Mouse (Mus musculus): ENCODE data around the gene Apobec2. TPM values are rescaled to one million over a fixed set of nuclear protein-coding genes. Genes with fewer than 3 reads are reported as not detected.
A peak's percentile ranks its signal among the peaks of the same experiment; 100 is the strongest.

Apobec2 gene
- polyA plus RNA-seq, 1 experiment from 2014 or later: 31.0 TPM

GRCm38 (mm10) chr17:48407910-48408525 is 24.7 kb downstream of the Apobec2 start:
- WGBS: 2% methylated on average over 8 of the region's 8 CpGs
- H3K4me2 ChIP-seq (ENCODE audit: low read depth, low read length): peak overlapping the region; percentile 92

GRCm38 (mm10) chr17:48407154-48407553 is 25.6 kb downstream of the Apobec2 start:
- H3K4me1 ChIP-seq (ENCODE audit: control insufficient read depth, insufficient read depth, low read length): peaks cover 30% of the 10 kb centered on the region
- H3K4me2 ChIP-seq (ENCODE audit: low read depth, low read length): peak overlapping the region; percentile 92; the same call in 1 of the 2 replicates
- WGBS: 86% methylated on average over 4 of the region's 4 CpGs
- no peak for ATAC-seq (ENCODE audit: insufficient read depth, low FRiP score)
- H3K27ac ChIP-seq (ENCODE audit: low read length): no peak overlapping the region
- H3K9me3 ChIP-seq (replicated peaks; ENCODE audit: control insufficient read depth, low read length): no peaks in the 10 kb centered on the region
- no peak overlapping the region for H3K9ac ChIP-seq (ENCODE audit: low read length)
- H3K36me3 ChIP-seq (ENCODE audit: control insufficient read depth, insufficient read depth, low read length): no peaks in the 10 kb centered on the region
- H3K4me3 ChIP-seq (replicated peaks; ENCODE audit: low read length): no peak overlapping the region
- no peaks in the 10 kb centered on the region for H3K27me3 ChIP-seq (ENCODE audit: control insufficient read depth, insufficient read depth, low read length)

More at GRCm38 (mm10) chr17:48407910-48408525, 24.7 kb downstream of the Apobec2 start:
- Histone ChIP-seq H3K36me3 (ENCODE audit: control insufficient read depth, insufficient read depth, low read length) (no peaks in the 10 kb centered on the region), H3K4me1 (ENCODE audit: control insufficient read depth, insufficient read depth, low read length) (peaks cover 31% of the 10 kb centered on the region), H3K27me3 (ENCODE audit: control insufficient read depth, insufficient read depth, low read length) (no peaks in the 10 kb centered on the region), H3K4me3 (replicated peaks; ENCODE audit: low read length) (peak overlapping the region; percentile 94), H3K27ac (ENCODE audit: low read length) (peak overlapping the region; percentile 100), H3K9ac (ENCODE audit: low read length) (peak overlapping the region; percentile 99), H3K9me3 (replicated peaks; ENCODE audit: control insufficient read depth, low read length) (no peaks in the 10 kb centered on the region)
- no peak for ATAC-seq (ENCODE audit: insufficient read depth, low FRiP score)

- no peaks in the 10 kb centered on the region for H3K27me3 ChIP-seq (ENCODE audit: control insufficient read depth, insufficient read depth, low read length)
- H3K27ac ChIP-seq (ENCODE audit: low read length): no peak overlapping the region
- H3K36me3 ChIP-seq (ENCODE audit: control insufficient read depth, insufficient read depth, low read length): peaks cover 6% of the 10 kb centered on the region; the same call in 1 of the 2 replicates
- H3K9ac ChIP-seq (ENCODE audit: low read length): no peak overlapping the region
- H3K4me3 ChIP-seq (replicated peaks; ENCODE audit: low read length): no peak overlapping the region
- WGBS: 76% methylated on average over 1 of the region's 1 CpGs
- no peaks in the 10 kb centered on the region for H3K9me3 ChIP-seq (replicated peaks; ENCODE audit: control insufficient read depth, low read length)
- H3K4me2 ChIP-seq (ENCODE audit: low read depth, low read length): no peak overlapping the region
- no peak for ATAC-seq (ENCODE audit: insufficient read depth, low FRiP score)
- peaks cover 22% of the 10 kb centered on the region for H3K4me1 ChIP-seq (ENCODE audit: control insufficient read depth, insufficient read depth, low read length)
Observed at GRCm38 (mm10) chr17:48404706-48405105, 28.0 kb downstream of the Apobec2 start.

DNA sequence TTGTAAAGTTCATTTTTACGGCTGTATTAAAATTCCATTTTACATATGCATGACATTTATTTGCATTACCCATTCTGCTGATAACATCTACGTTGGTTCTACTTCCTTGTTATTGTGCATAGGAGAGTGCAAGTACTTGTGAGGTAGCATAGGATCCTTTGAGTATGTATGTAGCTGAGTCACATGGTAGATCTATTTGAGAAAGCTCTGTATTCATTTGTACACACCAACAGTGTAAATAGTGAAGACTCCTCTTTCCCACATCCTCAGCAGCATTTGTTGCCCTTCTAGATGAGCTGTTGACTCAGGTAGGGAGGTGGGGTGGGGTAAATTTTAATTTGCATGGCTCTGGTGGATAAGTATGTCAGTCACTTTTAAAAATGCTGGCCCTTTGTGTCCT is 28.9 kb downstream of the Apobec2 start:
- no peak for ATAC-seq (ENCODE audit: insufficient read depth, low FRiP score)
- no peaks in the 10 kb centered on the region for H3K27me3 ChIP-seq (ENCODE audit: control insufficient read depth, insufficient read depth, low read length)
- no peak overlapping the region for H3K4me2 ChIP-seq (ENCODE audit: low read depth, low read length)
- peak overlapping the region; percentile 42 for H3K27ac ChIP-seq (ENCODE audit: low read length)
- H3K9ac ChIP-seq (ENCODE audit: low read length): no peak overlapping the region
- peaks cover 22% of the 10 kb centered on the region for H3K4me1 ChIP-seq (ENCODE audit: control insufficient read depth, insufficient read depth, low read length)
- no peaks in the 10 kb centered on the region for H3K9me3 ChIP-seq (replicated peaks; ENCODE audit: control insufficient read depth, low read length)
- no peak overlapping the region for H3K4me3 ChIP-seq (replicated peaks; ENCODE audit: low read length)
- peaks cover 7% of the 10 kb centered on the region; the same call in 1 of the 2 replicates for H3K36me3 ChIP-seq (ENCODE audit: control insufficient read depth, insufficient read depth, low read length)
- WGBS: 76% methylated on average over 2 of the region's 2 CpGs

GRCm38 (mm10) chr17:48402751-48403150 is 30.0 kb downstream of the Apobec2 start:
- no peak for ATAC-seq (ENCODE audit: insufficient read depth, low FRiP score)
- Histone ChIP-seq H3K27me3 (ENCODE audit: control insufficient read depth, insufficient read depth, low read length) (no peaks in the 10 kb centered on the region), H3K4me3 (replicated peaks; ENCODE audit: low read length) (no peak overlapping the region), H3K27ac (ENCODE audit: low read length) (no peak overlapping the region), H3K9ac (ENCODE audit: low read length) (no peak overlapping the region), H3K9me3 (replicated peaks; ENCODE audit: control insufficient read depth, low read length) (no peaks in the 10 kb centered on the region), H3K4me1 (ENCODE audit: control insufficient read depth, insufficient read depth, low read length) (peaks cover 13% of the 10 kb centered on the region), H3K36me3 (ENCODE audit: control insufficient read depth, insufficient read depth, low read length) (peaks cover 9% of the 10 kb centered on the region; the same call in 1 of the 2 replicates), H3K4me2 (ENCODE audit: low read depth, low read length) (no peak overlapping the region)
- WGBS: 92% methylated on average over 3 of the region's 3 CpGs

- Histone ChIP-seq H3K4me2 (ENCODE audit: low read depth, low read length) (no peak overlapping the region), H3K4me3 (replicated peaks; ENCODE audit: low read length) (no peak overlapping the region), H3K9ac (ENCODE audit: low read length) (no peak overlapping the region), H3K9me3 (replicated peaks; ENCODE audit: control insufficient read depth, low read length) (no peaks in the 10 kb centered on the region), H3K27me3 (ENCODE audit: control insufficient read depth, insufficient read depth, low read length) (no peaks in the 10 kb centered on the region), H3K4me1 (ENCODE audit: control insufficient read depth, insufficient read depth, low read length) (peaks cover 4% of the 10 kb centered on the region; the same call in 1 of the 2 replicates), H3K36me3 (ENCODE audit: control insufficient read depth, insufficient read depth, low read length) (peaks cover 12% of the 10 kb centered on the region; the same call in 1 of the 2 replicates), H3K27ac (ENCODE audit: low read length) (no peak overlapping the region)
- 79% methylated on average over 4 of the region's 4 CpGs for WGBS
- ATAC-seq (ENCODE audit: insufficient read depth, low FRiP score): no peak
Observed at GRCm38 (mm10) chr17:48401710-48402109, 31.0 kb downstream of the Apobec2 start.

- Histone ChIP-seq H3K9ac (ENCODE audit: low read length) (no peak overlapping the region), H3K36me3 (ENCODE audit: control insufficient read depth, insufficient read depth, low read length) (peaks cover 54% of the 10 kb centered on the region), H3K9me3 (replicated peaks; ENCODE audit: control insufficient read depth, low read length) (no peaks in the 10 kb centered on the region), H3K27me3 (ENCODE audit: control insufficient read depth, insufficient read depth, low read length) (no peaks in the 10 kb centered on the region), H3K4me3 (replicated peaks; ENCODE audit: low read length) (no peak overlapping the region), H3K27ac (ENCODE audit: low read length) (no peak overlapping the region), H3K4me2 (ENCODE audit: low read depth, low read length) (no peak overlapping the region), H3K4me1 (ENCODE audit: control insufficient read depth, insufficient read depth, low read length) (no peaks in the 10 kb centered on the region)
- no peak for ATAC-seq (ENCODE audit: insufficient read depth, low FRiP score)
- WGBS: 87% methylated on average over 3 of the region's 3 CpGs
Observed at GRCm38 (mm10) chr17:48392616-48393015, 40.1 kb downstream of the Apobec2 start.

DNA sequence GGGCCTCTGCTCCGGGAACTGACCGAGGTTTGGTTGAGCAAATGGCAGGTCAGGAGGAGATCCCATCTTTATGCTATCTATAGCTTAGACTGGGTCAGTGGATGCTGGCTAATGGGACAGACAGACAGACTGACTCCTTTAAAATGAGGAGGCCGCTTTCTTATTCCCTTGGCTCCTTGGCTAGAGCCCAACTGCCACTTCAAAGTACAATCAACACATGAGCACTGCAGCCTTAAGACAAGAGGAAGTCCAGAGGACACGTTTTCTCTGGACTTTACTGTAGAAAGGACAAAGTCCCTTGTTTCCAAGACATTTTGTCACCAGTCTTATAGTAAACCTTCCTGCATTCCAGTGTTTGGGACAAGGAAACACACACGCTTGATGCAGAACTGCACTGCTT is 41.3 kb downstream of the Apobec2 start:
- Histone ChIP-seq H3K4me1 (ENCODE audit: control insufficient read depth, insufficient read depth, low read length) (no peaks in the 10 kb centered on the region), H3K9ac (ENCODE audit: low read length) (no peak overlapping the region), H3K4me2 (ENCODE audit: low read depth, low read length) (no peak overlapping the region), H3K27ac (ENCODE audit: low read length) (no peak overlapping the region), H3K9me3 (replicated peaks; ENCODE audit: control insufficient read depth, low read length) (no peaks in the 10 kb centered on the region), H3K27me3 (ENCODE audit: control insufficient read depth, insufficient read depth, low read length) (no peaks in the 10 kb centered on the region), H3K36me3 (ENCODE audit: control insufficient read depth, insufficient read depth, low read length) (peaks cover 54% of the 10 kb centered on the region), H3K4me3 (replicated peaks; ENCODE audit: low read length) (no peak overlapping the region)
- no peak for ATAC-seq (ENCODE audit: insufficient read depth, low FRiP score)
- 90% methylated on average over 5 of the region's 5 CpGs for WGBS

DNA sequence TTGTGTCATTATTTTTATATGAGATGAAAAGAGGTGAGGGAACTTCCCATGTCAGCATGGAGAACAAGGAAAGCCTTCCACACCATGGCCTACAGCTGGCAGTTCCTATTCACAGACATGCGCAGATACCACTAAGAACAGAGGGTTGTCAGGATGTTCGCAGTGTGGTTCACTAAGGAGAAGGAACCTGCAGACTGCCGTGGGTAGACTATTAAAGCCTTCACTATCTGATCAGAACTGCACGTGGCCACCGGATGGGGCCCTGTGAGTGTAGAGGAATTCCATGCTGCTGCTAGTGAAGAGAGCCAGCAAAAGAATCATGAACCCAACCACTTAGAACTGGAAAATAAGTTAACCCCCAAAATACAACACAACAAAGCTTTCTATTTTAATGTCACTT is 43.3 kb downstream of the Apobec2 start:
- WGBS: 87% methylated on average over 5 of the region's 5 CpGs
- Histone ChIP-seq H3K4me2 (ENCODE audit: low read depth, low read length) (no peak overlapping the region), H3K27ac (ENCODE audit: low read length) (no peak overlapping the region), H3K9ac (ENCODE audit: low read length) (no peak overlapping the region), H3K4me1 (ENCODE audit: control insufficient read depth, insufficient read depth, low read length) (no peaks in the 10 kb centered on the region), H3K27me3 (ENCODE audit: control insufficient read depth, insufficient read depth, low read length) (no peaks in the 10 kb centered on the region), H3K4me3 (replicated peaks; ENCODE audit: low read length) (no peak overlapping the region), H3K9me3 (replicated peaks; ENCODE audit: control insufficient read depth, low read length) (no peaks in the 10 kb centered on the region), H3K36me3 (ENCODE audit: control insufficient read depth, insufficient read depth, low read length) (peaks cover 43% of the 10 kb centered on the region)
- ATAC-seq (ENCODE audit: insufficient read depth, low FRiP score): no peak
